Mouse (Mus musculus): ENCODE data around the gene Prpsap1. TPM values are rescaled to one million over a fixed set of nuclear protein-coding genes. Genes with fewer than 3 reads are reported as not detected.
"Not testable (repeated sequence)": the region's sequence is repeated elsewhere in the genome, so short reads cannot be mapped to it uniquely, and the experiment has no call there.

The Prpsap1 gene
- polyA plus RNA-seq, 1 experiment from 2014 or later = 179 TPM

GRCm38 (mm10) chr11:116511301-116511868 lies 17.4 kb upstream of the Prpsap1 start:
- no peak for ATAC-seq (ENCODE audit: low FRiP score)
- 73% methylated on average over 7 of the region's 7 CpGs for WGBS
- H3K9ac ChIP-seq = no peak overlapping the region
- H3K4me2 ChIP-seq (replicated peaks) = no peak overlapping the region
- H3K4me3 ChIP-seq = no peak overlapping the region
- no peak overlapping the region for H3K27ac ChIP-seq
- H3K27me3 ChIP-seq = peaks cover 11% of the 10 kb centered on the region
- H3K4me1 ChIP-seq = peaks cover 8% of the 10 kb centered on the region
- H3K36me3 ChIP-seq = no peaks in the 10 kb centered on the region
- 0 out of 2 replicates have a peak, but pooled peaks cover 7% of the 10 kb centered on the region for H3K9me3 ChIP-seq (replicated peaks)

GRCm38 (mm10) chr11:116508689-116509088 lies 14.7 kb upstream of the Prpsap1 start:
- Histone ChIP-seq H3K4me2 (replicated peaks) (no peak overlapping the region), H3K4me1 (no peaks in the 10 kb centered on the region), H3K4me3 (no peak overlapping the region), H3K36me3 (no peaks in the 10 kb centered on the region), H3K27ac (no peak overlapping the region), H3K9me3 (replicated peaks) (0 out of 2 replicates have a peak, but pooled peaks cover 7% of the 10 kb centered on the region), H3K9ac (no peak overlapping the region), H3K27me3 (no peaks in the 10 kb centered on the region)
- 64% methylated on average over 2 of the region's 2 CpGs for WGBS
- no peak for ATAC-seq (ENCODE audit: low FRiP score)

- H3K27ac ChIP-seq = no peak overlapping the region
- ATAC-seq (ENCODE audit: low FRiP score) = no peak
Measured at GRCm38 (mm10) chr11:116506151-116506875, 12.3 kb upstream of the Prpsap1 start.

GRCm38 (mm10) chr11:116505573-116505972 lies 11.6 kb upstream of the Prpsap1 start:
- Histone ChIP-seq H3K4me3 (no peak overlapping the region), H3K4me1 (0 out of 2 replicates have a peak, but pooled peaks cover 4% of the 10 kb centered on the region), H3K9me3 (replicated peaks) (no peaks in the 10 kb centered on the region), H3K9ac (no peak overlapping the region), H3K4me2 (replicated peaks) (no peak overlapping the region), H3K27me3 (no peaks in the 10 kb centered on the region), H3K36me3 (no peaks in the 10 kb centered on the region), H3K27ac (no peak overlapping the region)
- no peak for ATAC-seq (ENCODE audit: low FRiP score)
- WGBS = 70% methylated on average over 5 of the region's 5 CpGs

More at GRCm38 (mm10) chr11:116506151-116506875, 12.3 kb upstream of the Prpsap1 start:
- H3K9me3 ChIP-seq (replicated peaks) = 0 out of 2 replicates have a peak, but pooled peaks cover 3% of the 10 kb centered on the region
- H3K27me3 ChIP-seq = no peaks in the 10 kb centered on the region
- H3K4me1 ChIP-seq = no peaks in the 10 kb centered on the region
- WGBS = 83% methylated on average over 17 of the region's 17 CpGs
- H3K36me3 ChIP-seq = no peaks in the 10 kb centered on the region
- H3K4me2 ChIP-seq (replicated peaks) = no peak overlapping the region
- no peak overlapping the region for H3K4me3 ChIP-seq
- no peak overlapping the region for H3K9ac ChIP-seq

GRCm38 (mm10) chr11:116504516-116504915 lies 10.5 kb upstream of the Prpsap1 start:
- H3K9me3 ChIP-seq (replicated peaks) = no peaks in the 10 kb centered on the region
- no peaks in the 10 kb centered on the region for H3K36me3 ChIP-seq
- H3K27me3 ChIP-seq = no peaks in the 10 kb centered on the region
- no peak overlapping the region for H3K9ac ChIP-seq
- no peak overlapping the region for H3K4me3 ChIP-seq
- H3K4me1 ChIP-seq = 0 out of 2 replicates have a peak, but pooled peaks cover 4% of the 10 kb centered on the region
- no peak overlapping the region for H3K27ac ChIP-seq
- no peak for ATAC-seq (ENCODE audit: low FRiP score)
- 91% methylated on average over 17 of the region's 17 CpGs for WGBS
- H3K4me2 ChIP-seq (replicated peaks) = no peak overlapping the region

GRCm38 (mm10) chr11:116501005-116501746 lies 7.2 kb upstream of the Prpsap1 start:
- H3K9me3 ChIP-seq (replicated peaks) = no peaks in the 10 kb centered on the region
- no peak overlapping the region for H3K4me2 ChIP-seq (replicated peaks)
- H3K36me3 ChIP-seq = no peaks in the 10 kb centered on the region
- no peak; the same call in 1 of the 2 replicates for ATAC-seq (ENCODE audit: low FRiP score)
- no peak overlapping the region for H3K27ac ChIP-seq
- WGBS = 30% methylated on average over 7 of the region's 7 CpGs
- no peak overlapping the region for H3K4me3 ChIP-seq
- peaks cover 7% of the 10 kb centered on the region for H3K4me1 ChIP-seq
- H3K27me3 ChIP-seq = no peaks in the 10 kb centered on the region
- no peak overlapping the region for H3K9ac ChIP-seq

- no peak overlapping the region for H3K27ac ChIP-seq
- ATAC-seq (ENCODE audit: low FRiP score) = no peak
- H3K9ac ChIP-seq = no peak overlapping the region
- H3K4me2 ChIP-seq (replicated peaks) = peak overlapping the region; percentile 44; the same call in 1 of the 2 replicates
- WGBS = 52% methylated on average over 6 of the region's 6 CpGs
- no peaks in the 10 kb centered on the region for H3K27me3 ChIP-seq
- H3K36me3 ChIP-seq = no peaks in the 10 kb centered on the region
- no peaks in the 10 kb centered on the region for H3K9me3 ChIP-seq (replicated peaks)
- peaks cover 13% of the 10 kb centered on the region for H3K4me1 ChIP-seq
- H3K4me3 ChIP-seq = 0 out of 2 replicates have a peak overlapping the region, but pooled peaks have one; percentile 18
Measured at GRCm38 (mm10) chr11:116499018-116499417, 5.0 kb upstream of the Prpsap1 start.

- Histone ChIP-seq H3K4me2 (replicated peaks) (peak overlapping the region; percentile 44), H3K9ac (no peak overlapping the region), H3K9me3 (replicated peaks) (no peaks in the 10 kb centered on the region), H3K36me3 (no peaks in the 10 kb centered on the region), H3K27ac (no peak overlapping the region), H3K4me3 (peak overlapping the region; percentile 18), H3K4me1 (peaks cover 15% of the 10 kb centered on the region), H3K27me3 (no peaks in the 10 kb centered on the region)
- no peak for ATAC-seq (ENCODE audit: low FRiP score)
- 31% methylated on average over 34 of the region's 34 CpGs for WGBS
Measured at GRCm38 (mm10) chr11:116498596-116498995, 4.6 kb upstream of the Prpsap1 start.

- no peaks in the 10 kb centered on the region for H3K36me3 ChIP-seq
- no peak overlapping the region for H3K27ac ChIP-seq
- H3K4me3 ChIP-seq = no peak overlapping the region
- ATAC-seq (ENCODE audit: low FRiP score) = no peak
- H3K9ac ChIP-seq = no peak overlapping the region
- H3K9me3 ChIP-seq (replicated peaks) = no peaks in the 10 kb centered on the region
- H3K4me1 ChIP-seq = peaks cover 15% of the 10 kb centered on the region
- H3K27me3 ChIP-seq = no peaks in the 10 kb centered on the region
- WGBS = 86% methylated on average over 4 of the region's 4 CpGs
- no peak overlapping the region for H3K4me2 ChIP-seq (replicated peaks)
Measured at GRCm38 (mm10) chr11:116497313-116497712, 3.3 kb upstream of the Prpsap1 start.

- Histone ChIP-seq H3K4me3 (no peak overlapping the region), H3K27me3 (no peaks in the 10 kb centered on the region), H3K9me3 (replicated peaks) (no peaks in the 10 kb centered on the region), H3K4me2 (replicated peaks) (no peak overlapping the region), H3K27ac (peak overlapping the region; percentile 52), H3K4me1 (peaks cover 14% of the 10 kb centered on the region), H3K9ac (no peak overlapping the region), H3K36me3 (no peaks in the 10 kb centered on the region)
- WGBS = 54% methylated on average over 13 of the region's 13 CpGs
- no peak for ATAC-seq (ENCODE audit: low FRiP score)
Measured at GRCm38 (mm10) chr11:116494474-116495174, 622 bp upstream of the Prpsap1 start.

- 0 out of 2 replicates have a peak, but pooled peaks cover 5% of the 10 kb centered on the region for H3K9me3 ChIP-seq (replicated peaks)
- no peak overlapping the region for H3K4me2 ChIP-seq (replicated peaks)
- ATAC-seq (ENCODE audit: low FRiP score) = no peak
- 88% methylated on average over 5 of the region's 5 CpGs for WGBS
- peaks cover 19% of the 10 kb centered on the region for H3K4me1 ChIP-seq
- no peak overlapping the region for H3K9ac ChIP-seq
- no peaks in the 10 kb centered on the region for H3K36me3 ChIP-seq
- H3K27ac ChIP-seq = no peak overlapping the region
- no peak overlapping the region for H3K4me3 ChIP-seq
- H3K27me3 ChIP-seq = no peaks in the 10 kb centered on the region
Measured at GRCm38 (mm10) chr11:116493191-116493590, 811 bp downstream of the Prpsap1 start.

- not testable (repeated sequence) for H3K36me3 ChIP-seq; H3K9me3 ChIP-seq (replicated peaks); H3K4me3 ChIP-seq; H3K27ac ChIP-seq; H3K9ac ChIP-seq; H3K27me3 ChIP-seq; H3K4me2 ChIP-seq (replicated peaks); ATAC-seq (ENCODE audit: low FRiP score)
- 80% methylated on average over 1 of the region's 1 CpGs for WGBS
- peaks cover 19% of the 10 kb centered on the region for H3K4me1 ChIP-seq
Measured at GRCm38 (mm10) chr11:116492507-116492906, 1.5 kb downstream of the Prpsap1 start.

Measured in hindbrain, embryonic 12.5 days (tissue).